Mouse (Mus musculus) CH12.LX (cell line): Measurements from ENCODE around the gene Slc4a4.

Experiments used
- BHLHE40 ChIP-seq: IDR thresholded peaks from 2 replicates; pipeline ENCODE4 v1.6.1; 2011; ENCODE audit warnings: mild to moderate bottlenecking, low read depth, low read length, improper control_type of control experiment
- CHD2 ChIP-seq: IDR thresholded peaks from 2 replicates; pipeline ENCODE4 v1.6.1; 2011; ENCODE audit warnings: low read length, improper control_type of control experiment
- CTCF ChIP-seq, 2 experiments: IDR thresholded peaks in 1 of 2; conservative IDR thresholded peaks in 1 of 2; 2 replicates each; pipeline ENCODE4 v1.5.1; 2011 to 2012; ENCODE audit warnings: low read depth in 2 of 2, low read length in 2 of 2, improper control_type of control experiment in 1 of 2, inconsistent platforms in 1 of 2, mild to moderate bottlenecking in 1 of 2, moderate library complexity in 1 of 2
- E2F4 ChIP-seq: IDR thresholded peaks from 2 replicates; pipeline ENCODE4 v1.6.1; 2011; ENCODE audit warnings: low read depth, low read length, improper control_type of control experiment; ENCODE audit not compliant: insufficient replicate concordance
- ELF1 ChIP-seq: IDR thresholded peaks from 2 replicates; pipeline ENCODE4 v1.6.1; 2014; ENCODE audit warnings: low read depth, mild to moderate bottlenecking, inconsistent platforms, low read length, improper control_type of control experiment
- MAFK ChIP-seq: IDR thresholded peaks from 2 replicates; pipeline ENCODE4 v1.6.1; 2011; ENCODE audit warnings: low read length, improper control_type of control experiment; ENCODE audit not compliant: insufficient replicate concordance
- MAX ChIP-seq: IDR thresholded peaks from 2 replicates; pipeline ENCODE4 v1.6.1; 2011; ENCODE audit warnings: low read length, improper control_type of control experiment
- MAZ ChIP-seq: IDR thresholded peaks from 2 replicates; pipeline ENCODE4 v1.6.1; 2012; ENCODE audit warnings: low read depth, mild to moderate bottlenecking, inconsistent platforms, low read length, improper control_type of control experiment, moderate library complexity
- PAX5 ChIP-seq: IDR thresholded peaks from 2 replicates; pipeline ENCODE4 v1.6.1; 2012; ENCODE audit warnings: low read length, inconsistent platforms, mixed read lengths
- POLR2A ChIP-seq: IDR thresholded peaks from 2 replicates; pipeline ENCODE4 v1.6.1; 2011; ENCODE audit warnings: low read depth, mild to moderate bottlenecking, improper control_type of control experiment, low read length
- POLR2AphosphoS2 ChIP-seq: IDR thresholded peaks from 2 replicates; pipeline ENCODE4 v1.6.1; 2011; ENCODE audit warnings: low read depth, low read length, improper control_type of control experiment
- SMC3 ChIP-seq: IDR thresholded peaks from 2 replicates; pipeline ENCODE4 v1.6.1; 2011; ENCODE audit warnings: low read depth, low read length, improper control_type of control experiment
- TBP ChIP-seq: conservative IDR thresholded peaks from 2 replicates; pipeline ENCODE4 v1.6.1; 2011; ENCODE audit warnings: low read depth, low read length, improper control_type of control experiment
- ZNF384 ChIP-seq: IDR thresholded peaks from 2 replicates; pipeline ENCODE4 v1.6.1; 2012; ENCODE audit warnings: low read depth, low read length, improper control_type of control experiment, inconsistent platforms

- TF ChIP-seq ELF1 (no peak), E2F4 (no peak), CHD2 (no peak), PAX5 (no peak), MAX (no peak), POLR2AphosphoS2 (no peak), TBP (no peak), POLR2A (no peak), CTCF (conservative IDR thresholded peaks at IDR 0.05 in 1 of 2, IDR thresholded peaks at IDR 0.05 in 1 of 2; ENCODE audit: low read depth in 2 of 2, low read length in 2 of 2) (no peak), MAFK (no peak), MAZ (no peak), SMC3 (no peak), BHLHE40 (no peak), ZNF384 (no peak)
Observed at GRCm38 (mm10) chr5:89140070-89140469, 253.5 kb downstream of the Slc4a4 start.
